ENCODE assay signal across 21 mouse cellular contexts in genomic region chr8:119727093-119727492, GRCm38 (mm10). TPM values are rescaled to one million over a fixed set of nuclear protein-coding genes. Genes with fewer than 3 reads are reported as not detected.
A peak's percentile ranks its signal among the peaks of the same experiment; 100 is the strongest.
DNase-seq lines count a peak whose midpoint lies in the region; ATAC-seq lines count a peak whose summit lies in the region.
"Had no signal": no experiment of that assay in that cellular context is flagged by ENCODE, and none has a peak within 500 bp of the region (broad histone marks: within the 10 kb centered on the region; RNA-seq: fewer than 3 reads in every experiment).

No protein-coding gene starts in this region.

- H3K4me1 ChIP-seq in liver, embryonic 11.5 days (replicated peaks; ENCODE audit: control insufficient read depth, insufficient read depth, low read length), result no peaks in the 10 kb centered on the region; the same call in 1 of the 2 replicates
- peaks cover 14% of the 10 kb centered on the region for H3K4me1 ChIP-seq in liver, embryonic 15.5 days (replicated peaks)
- no peaks in the 10 kb centered on the region for H3K4me1 ChIP-seq in forebrain, embryonic 11.5 days (replicated peaks; ENCODE audit: control insufficient read depth, insufficient read depth, low read length)
- no peaks in the 10 kb centered on the region for H3K4me1 ChIP-seq in hindbrain, embryonic 14.5 days (replicated peaks; ENCODE audit: control insufficient read depth, insufficient read depth, low read length)
- H3K4me1 ChIP-seq: embryonic facial prominence, embryonic 15.5 days; forebrain, embryonic 15.5 days had no signal

- H3K9me3 ChIP-seq in liver, embryonic 11.5 days (ENCODE audit: control insufficient read depth, low read length), result no peaks in the 10 kb centered on the region
- no peaks in the 10 kb centered on the region for H3K9me3 ChIP-seq in liver, embryonic 15.5 days (replicated peaks)
- no peaks in the 10 kb centered on the region for H3K9me3 ChIP-seq in forebrain, embryonic 11.5 days (ENCODE audit: control insufficient read depth, low read length)
- H3K9me3 ChIP-seq in hindbrain, embryonic 14.5 days (ENCODE audit: control insufficient read depth, low read length), result no peaks in the 10 kb centered on the region
- H3K9me3 ChIP-seq: embryonic facial prominence, embryonic 15.5 days; forebrain, embryonic 10.5 days; forebrain, embryonic 15.5 days; heart, embryonic 13.5 days had no signal

- no peaks in the 10 kb centered on the region for H3K36me3 ChIP-seq in liver, embryonic 11.5 days (ENCODE audit: control insufficient read depth, insufficient read depth, low read length)
- H3K36me3 ChIP-seq in liver, embryonic 15.5 days (replicated peaks), result no peaks in the 10 kb centered on the region
- no peaks in the 10 kb centered on the region for H3K36me3 ChIP-seq in forebrain, embryonic 11.5 days (ENCODE audit: control insufficient read depth, insufficient read depth, low read length)
- H3K36me3 ChIP-seq in hindbrain, embryonic 14.5 days (replicated peaks; ENCODE audit: control insufficient read depth, insufficient read depth), result no peaks in the 10 kb centered on the region
- H3K36me3 ChIP-seq: embryonic facial prominence, embryonic 15.5 days; forebrain, embryonic 10.5 days; forebrain, embryonic 15.5 days; heart, embryonic 13.5 days had no signal

- no peak overlapping the region for H3K9ac ChIP-seq in liver, embryonic 11.5 days (ENCODE audit: low read depth, low read length)
- H3K9ac ChIP-seq in liver, embryonic 15.5 days, result no peak overlapping the region
- H3K9ac ChIP-seq in forebrain, embryonic 11.5 days (ENCODE audit: low read length), result no peak overlapping the region
- no peak overlapping the region for H3K9ac ChIP-seq in hindbrain, embryonic 14.5 days
- H3K9ac ChIP-seq: embryonic facial prominence, embryonic 15.5 days; forebrain, embryonic 15.5 days; heart, embryonic 13.5 days had no signal

- peaks cover 8% of the 10 kb centered on the region; the same call in 1 of the 2 replicates for H3K27me3 ChIP-seq in liver, embryonic 11.5 days (replicated peaks; ENCODE audit: control insufficient read depth, insufficient read depth, low read length)
- no peaks in the 10 kb centered on the region; the same call in 1 of the 2 replicates for H3K27me3 ChIP-seq in liver, embryonic 15.5 days
- no peaks in the 10 kb centered on the region for H3K27me3 ChIP-seq in forebrain, embryonic 11.5 days (ENCODE audit: control insufficient read depth, insufficient read depth, low read length)
- H3K27me3 ChIP-seq in hindbrain, embryonic 14.5 days (ENCODE audit: control insufficient read depth, insufficient read depth, low read length), result no peaks in the 10 kb centered on the region
- H3K27me3 ChIP-seq: embryonic facial prominence, embryonic 15.5 days; forebrain, embryonic 15.5 days had no signal

- no peak overlapping the region for H3K27ac ChIP-seq in liver, embryonic 11.5 days (ENCODE audit: low read depth, low read length)
- no peak overlapping the region for H3K27ac ChIP-seq in liver, embryonic 15.5 days (replicated peaks)
- H3K27ac ChIP-seq in forebrain, embryonic 11.5 days (ENCODE audit: low read depth, low read length), result no peak overlapping the region
- H3K27ac ChIP-seq in hindbrain, embryonic 14.5 days, result no peak overlapping the region
- H3K27ac ChIP-seq: embryonic facial prominence, embryonic 15.5 days; forebrain, embryonic 10.5 days; forebrain, embryonic 15.5 days; heart, embryonic 13.5 days had no signal

- 44% methylated on average over 8 of the region's 8 CpGs for WGBS in liver, embryonic 11.5 days
- 30% methylated on average over 8 of the region's 8 CpGs for WGBS in liver, embryonic 15.5 days (ENCODE audit: insufficient replicate concordance)
- WGBS in forebrain, embryonic 11.5 days, result 87% methylated on average over 8 of the region's 8 CpGs
- WGBS in hindbrain, embryonic 14.5 days, result 92% methylated on average over 8 of the region's 8 CpGs

- H3K4me3 ChIP-seq in liver, embryonic 11.5 days (ENCODE audit: low read depth, low read length), result no peak overlapping the region
- H3K4me3 ChIP-seq in liver, embryonic 15.5 days (replicated peaks), result no peak overlapping the region
- H3K4me3 ChIP-seq in forebrain, embryonic 11.5 days (ENCODE audit: low read depth, low read length), result no peak overlapping the region
- H3K4me3 ChIP-seq in hindbrain, embryonic 14.5 days (replicated peaks; ENCODE audit: low read length), result no peak overlapping the region
- H3K4me3 ChIP-seq: embryonic facial prominence, embryonic 15.5 days; erythroblast, embryonic 14.5 days; forebrain, embryonic 10.5 days; forebrain, embryonic 15.5 days; heart, embryonic 13.5 days had no signal

- DNase-seq in c-Kit-positive CD71-negative TER-119-negative erythroid progenitor cells, embryonic 14.5 days (ENCODE audit: low read depth), result peak; percentile 20
- no peak for DNase-seq in liver, embryonic 11.5 days (ENCODE audit: low spot score)
- no peak for DNase-seq in forebrain, embryonic 11.5 days (ENCODE audit: low spot score)
- no peak for DNase-seq in adrenal gland, postnatal 36 days
- no peak for DNase-seq in hindbrain, embryonic 14.5 days (ENCODE audit: low spot score)
- DNase-seq: adrenal gland, postnatal 10 days; cerebellum, adult 8-10 months; cerebellum, postnatal 25 days; gastrocnemius, postnatal 36 days; heart, adult 11 months; heart, postnatal 36 days had no signal

- peak; percentile 78 for ATAC-seq in liver, embryonic 11.5 days (replicated peaks; ENCODE audit: low FRiP score)
- ATAC-seq in liver, embryonic 15.5 days (ENCODE audit: insufficient read depth), result peak; percentile 75
- ATAC-seq in megakaryocyte-erythroid progenitor cell, adult 5-6 weeks (replicated peaks; ENCODE audit: low FRiP score, low TSS enrichment, poor library complexity, severe bottlenecking), result peak; percentile 89
- no peak for ATAC-seq in forebrain, embryonic 11.5 days (replicated peaks; ENCODE audit: low FRiP score)
- ATAC-seq in hindbrain, embryonic 14.5 days (ENCODE audit: low FRiP score), result no peak
- ATAC-seq: forebrain, embryonic 15.5 days; hindbrain, embryonic 16.5 days; inflammation-experienced regulatory T-cells, adult 6 months had no signal

- H3K4me2 ChIP-seq in liver, embryonic 11.5 days, result no peak overlapping the region
- H3K4me2 ChIP-seq in liver, embryonic 15.5 days, result 0 out of 2 replicates have a peak overlapping the region, but pooled peaks have one; percentile 2
- no peak overlapping the region for H3K4me2 ChIP-seq in forebrain, embryonic 11.5 days (ENCODE audit: low read depth, low read length, severe bottlenecking)
- no peak overlapping the region for H3K4me2 ChIP-seq in hindbrain, embryonic 14.5 days (replicated peaks)
- H3K4me2 ChIP-seq: embryonic facial prominence, embryonic 15.5 days; forebrain, embryonic 15.5 days; heart, embryonic 13.5 days had no signal

RNA-seq across cellular contexts. Expression of gene Atp2c2, which starts 27.3 kb away (rescaled TPM):
- 0.40 and 0.51 TPM in 2 replicates for polyA plus RNA-seq in liver, embryonic 11.5 days (2014; fragmentation: Nextera tagmentation; extraction: Ambion mirVana)
- 0.09 and 0.12 TPM in 2 replicates for polyA plus RNA-seq in liver, embryonic 15.5 days (2015; fragmentation: Nextera tagmentation; extraction: Ambion mirVana)
- total RNA-seq in megakaryocyte-erythroid progenitor cell, adult 5-6 weeks (2014; fragmentation: Nextera tagmentation), result not detected in 2 replicates
- total RNA-seq in megakaryocyte-erythroid progenitor cell, adult 5-6 weeks (2017), result 0.56 TPM in 1 of 2 replicates, not detected in the other
- polyA plus RNA-seq in forebrain, embryonic 11.5 days (2014; fragmentation: Nextera tagmentation; extraction: Ambion mirVana), result 1.0 and 1.7 TPM in 2 replicates
- under 1 TPM; 0.17 to 0.46 TPM for total RNA-seq in adrenal gland, postnatal 36 days (2021)
- polyA plus RNA-seq in hindbrain, embryonic 14.5 days (2014; fragmentation: Nextera tagmentation; extraction: Ambion mirVana), result 0.13 and 0.22 TPM in 2 replicates
- total RNA-seq: gastrocnemius, adult 8-10 months; heart, postnatal 36 days had no signal
- polyA plus RNA-seq: erythroblast, embryonic 14.5 days; inflammation-experienced regulatory T-cells, adult 6 months had no signal

RNA-seq across cellular contexts. Expression of gene Tldc1, which starts 51.1 kb away (rescaled TPM):
- polyA plus RNA-seq in liver, embryonic 11.5 days (2014; fragmentation: Nextera tagmentation; extraction: Ambion mirVana), result 9.5 and 10.3 TPM in 2 replicates
- 4.1 and 4.6 TPM in 2 replicates for polyA plus RNA-seq in liver, embryonic 15.5 days (2015; fragmentation: Nextera tagmentation; extraction: Ambion mirVana)
- total RNA-seq in megakaryocyte-erythroid progenitor cell, adult 5-6 weeks (2014; fragmentation: Nextera tagmentation), result 8.5 and 12.4 TPM in 2 replicates
- total RNA-seq in megakaryocyte-erythroid progenitor cell, adult 5-6 weeks (2017), result 5.7 and 11.5 TPM in 2 replicates
- polyA plus RNA-seq in forebrain, embryonic 11.5 days (2014; fragmentation: Nextera tagmentation; extraction: Ambion mirVana), result 12.6 and 13.4 TPM in 2 replicates
- 10 to 100 TPM; 11.0 to 17.4 TPM for total RNA-seq in adrenal gland, postnatal 36 days (2021)
- polyA plus RNA-seq in hindbrain, embryonic 14.5 days (2014; fragmentation: Nextera tagmentation; extraction: Ambion mirVana), result 6.5 and 7.4 TPM in 2 replicates

Comparison
In these comparisons a context has a peak if more than half of its experiments do, and no peak if none do; other contexts are left out.
1. ATAC-seq: peak in liver, embryonic 11.5 days (single experiment), liver, embryonic 15.5 days (single experiment) and megakaryocyte-erythroid progenitor cell, adult 5-6 weeks (single experiment); none in forebrain, embryonic 11.5 days (single experiment) and hindbrain, embryonic 14.5 days (single experiment).